Mouse (Mus musculus) embryo, embryonic 11.5 days (tissue): ENCODE data around the gene Clec2g.
"Not testable (repeated sequence)": the region's sequence is repeated elsewhere in the genome, so short reads cannot be mapped to it uniquely, and the experiment has no call there.

ENCODE experiments used
- DNase-seq: peaks from one replicate; pipeline ENCODE4 v3.0.0-alpha.2; 2012; ENCODE audit warnings: low read depth, low spot score

The Clec2g gene

DNA sequence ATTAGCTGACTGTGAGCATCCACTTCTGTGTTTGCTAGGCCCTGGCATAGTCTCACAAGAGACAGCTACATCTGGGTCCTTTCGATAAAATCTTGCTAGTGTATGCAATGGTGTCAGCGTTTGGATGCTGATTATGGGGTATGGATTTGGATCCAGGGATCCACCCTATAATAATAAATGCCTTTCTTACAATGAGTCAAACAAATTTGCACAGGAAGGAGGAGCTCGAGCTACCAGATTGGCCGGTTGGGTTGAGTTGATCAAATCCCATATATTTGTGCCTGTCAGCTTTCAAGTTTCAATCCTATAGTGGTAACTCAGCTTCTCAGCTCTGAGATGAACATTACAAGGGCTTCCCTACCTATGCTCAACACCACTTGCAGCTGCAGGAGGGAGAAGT, at the start of gene Clec2g:
Gene Clec2g, plus strand, starts transcription at position 301 of the 400 bp plus-strand sequence.
- DNase-seq: not testable (repeated sequence)

DNA sequence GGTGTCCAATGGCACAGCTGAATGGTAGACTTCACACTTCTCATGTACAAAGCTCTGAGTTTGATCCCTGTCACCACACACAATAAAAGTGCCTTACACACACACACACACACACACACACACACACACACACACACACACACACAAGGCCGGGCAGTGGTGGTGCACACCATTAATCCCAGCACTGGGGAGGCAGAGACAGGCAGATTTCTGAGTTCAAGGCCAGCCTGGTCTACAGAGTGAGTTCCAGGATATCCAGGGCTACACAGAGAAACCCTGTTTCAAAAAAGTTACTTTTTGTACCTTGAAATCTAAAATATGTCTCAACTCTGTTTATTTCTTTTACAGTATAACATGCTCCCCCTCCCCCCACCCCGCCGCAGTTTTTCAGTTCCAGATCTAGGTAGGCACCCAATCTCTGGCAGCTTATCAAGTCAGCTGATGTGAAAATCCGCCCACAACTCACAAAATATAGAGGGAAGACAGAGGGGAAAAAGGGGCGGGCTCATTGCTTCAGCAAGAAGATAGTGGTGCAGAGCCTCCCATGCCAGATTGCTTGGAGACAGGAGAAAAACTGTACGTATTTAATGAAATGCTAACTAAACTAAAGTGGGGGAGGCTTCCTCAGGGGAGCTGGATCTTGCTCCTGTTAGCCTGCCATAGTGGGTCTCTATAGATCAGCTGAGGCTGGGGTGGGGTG, 46.9 kb upstream of the Clec2g start, which contains the start of gene Clec2i:
Gene Clec2i, plus strand, starts transcription at position 498 of the 700 bp plus-strand sequence.
- DNase-seq: not testable (repeated sequence)

DNA sequence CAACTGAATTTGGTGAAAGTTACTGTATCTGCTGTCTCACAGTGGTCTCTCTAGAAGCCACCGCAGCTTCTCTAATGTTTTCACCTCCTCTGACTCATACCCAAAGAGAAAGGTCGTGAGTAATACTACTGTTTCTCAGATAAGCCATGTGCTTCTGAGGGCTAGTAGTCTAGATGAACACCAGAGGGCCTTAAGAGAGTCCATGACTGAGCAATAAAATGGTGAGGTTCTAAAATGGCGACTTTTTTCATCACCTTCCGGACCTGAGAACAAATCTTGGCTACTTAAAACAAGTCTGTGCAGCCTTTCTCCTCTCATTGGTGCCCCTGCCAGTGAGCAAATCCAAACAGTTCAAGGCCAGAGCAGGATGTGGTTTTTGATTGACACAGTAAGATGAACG, 45.3 kb upstream of the Clec2g start:
- no peak for DNase-seq

DNA sequence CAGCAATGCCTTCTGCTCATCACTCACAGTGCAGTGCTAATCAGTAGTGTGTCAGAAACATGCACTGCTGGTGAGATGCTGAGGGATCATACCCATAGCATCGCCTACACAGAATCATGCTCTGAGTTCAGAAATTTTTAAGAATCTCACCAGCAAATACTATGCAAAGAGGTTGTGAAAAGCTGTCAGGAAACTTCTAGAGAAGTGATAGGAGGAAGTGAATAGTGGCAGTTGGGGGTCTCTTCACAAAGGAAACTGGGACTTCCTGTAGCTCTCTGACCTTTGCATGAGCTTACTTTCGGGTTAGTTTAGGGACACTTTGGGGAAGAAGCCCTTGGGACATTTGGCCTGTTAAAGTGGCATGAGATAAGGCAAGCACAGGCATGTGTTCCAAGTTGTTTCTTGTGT, 43.2 kb upstream of the Clec2g start, which contains the start of gene BC035044:
Gene BC035044, minus strand, starts transcription at position 179 of the 408 bp plus-strand sequence.
- DNase-seq: no peak

DNA sequence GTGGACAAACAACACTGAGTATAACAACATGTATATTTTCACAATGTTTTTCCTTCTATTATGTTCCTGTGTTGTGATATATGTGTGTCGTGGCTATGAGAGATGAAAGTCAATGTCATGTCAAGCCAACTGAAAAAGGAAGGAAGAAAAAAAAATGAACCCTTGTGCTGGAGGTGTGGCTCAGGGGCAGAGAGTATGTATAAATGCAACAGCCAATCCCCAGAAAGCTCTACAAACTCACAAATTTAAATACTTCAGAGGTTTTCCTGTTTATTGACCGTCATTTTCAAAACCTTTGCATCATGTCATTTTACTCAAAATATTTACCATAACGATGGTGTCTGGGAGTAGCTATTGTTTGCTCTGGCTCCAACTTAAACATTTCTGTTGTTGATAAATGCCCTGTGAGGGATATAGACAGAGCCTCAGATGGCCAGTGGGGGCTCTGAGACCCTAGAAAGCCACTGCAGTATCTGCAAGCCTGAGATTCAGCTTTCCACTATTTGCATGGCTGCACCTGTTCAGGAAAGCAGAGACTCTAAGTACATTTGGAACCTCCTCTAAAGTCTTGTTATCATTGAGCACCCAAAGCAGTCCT, 38.7 kb upstream of the Clec2g start:
- no peak for DNase-seq

DNA sequence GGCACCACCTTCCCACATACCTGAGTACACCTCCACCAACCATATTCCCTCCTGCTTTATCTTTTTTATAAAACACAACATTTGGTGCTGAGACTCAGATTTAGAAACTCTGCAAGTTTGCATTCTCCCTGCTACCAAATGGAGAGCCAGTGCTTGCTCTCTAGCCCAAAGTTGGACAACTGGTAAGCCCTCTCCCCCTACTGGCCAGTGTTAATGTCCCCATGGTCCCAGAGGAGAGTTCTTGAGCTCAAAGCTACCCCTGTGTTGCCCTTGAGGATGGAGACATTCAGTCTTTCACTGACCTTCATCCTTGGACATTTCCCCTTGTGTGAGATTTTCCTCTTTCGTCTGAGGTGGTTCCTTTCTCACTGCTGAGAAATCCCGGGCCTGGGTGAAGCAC, 34.1 kb upstream of the Clec2g start:
- DNase-seq: no peak

DNA sequence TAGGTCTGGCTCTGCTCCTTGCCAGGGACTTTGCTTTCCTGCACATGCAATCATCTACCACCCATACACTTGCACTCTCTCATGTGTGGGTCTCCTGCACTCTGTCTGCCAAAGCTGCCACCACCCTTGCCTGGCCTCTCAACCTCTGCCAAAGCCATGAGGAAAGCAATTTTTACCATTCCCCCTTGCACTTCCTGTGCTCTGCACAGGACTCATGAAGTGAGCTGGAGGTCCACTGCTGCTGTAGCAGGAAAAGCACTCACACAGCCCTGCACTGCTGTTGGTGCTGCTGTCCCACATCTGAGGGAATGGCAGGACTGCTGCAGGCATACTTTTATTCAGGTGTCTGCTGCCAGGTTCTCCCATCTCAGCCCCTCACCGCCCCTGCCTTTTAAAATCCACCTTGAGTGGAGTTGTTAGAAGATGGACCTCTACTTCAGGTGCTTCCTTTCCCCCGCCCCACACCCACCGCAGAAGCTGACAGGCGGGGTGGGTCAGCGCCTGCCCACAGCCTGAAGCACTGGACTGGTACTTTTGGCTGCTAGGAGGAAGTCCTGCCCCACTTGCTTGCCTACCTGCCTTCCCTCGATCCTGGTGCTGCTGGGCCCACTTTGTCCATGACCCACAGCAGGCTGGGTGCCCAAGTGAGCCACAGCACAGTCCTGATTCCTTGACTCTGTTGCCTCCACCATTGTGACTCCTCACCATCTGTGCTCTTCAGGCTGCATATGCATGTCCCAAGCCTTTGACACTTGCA, 33.2 kb upstream of the Clec2g start:
- not testable (repeated sequence) for DNase-seq

DNA sequence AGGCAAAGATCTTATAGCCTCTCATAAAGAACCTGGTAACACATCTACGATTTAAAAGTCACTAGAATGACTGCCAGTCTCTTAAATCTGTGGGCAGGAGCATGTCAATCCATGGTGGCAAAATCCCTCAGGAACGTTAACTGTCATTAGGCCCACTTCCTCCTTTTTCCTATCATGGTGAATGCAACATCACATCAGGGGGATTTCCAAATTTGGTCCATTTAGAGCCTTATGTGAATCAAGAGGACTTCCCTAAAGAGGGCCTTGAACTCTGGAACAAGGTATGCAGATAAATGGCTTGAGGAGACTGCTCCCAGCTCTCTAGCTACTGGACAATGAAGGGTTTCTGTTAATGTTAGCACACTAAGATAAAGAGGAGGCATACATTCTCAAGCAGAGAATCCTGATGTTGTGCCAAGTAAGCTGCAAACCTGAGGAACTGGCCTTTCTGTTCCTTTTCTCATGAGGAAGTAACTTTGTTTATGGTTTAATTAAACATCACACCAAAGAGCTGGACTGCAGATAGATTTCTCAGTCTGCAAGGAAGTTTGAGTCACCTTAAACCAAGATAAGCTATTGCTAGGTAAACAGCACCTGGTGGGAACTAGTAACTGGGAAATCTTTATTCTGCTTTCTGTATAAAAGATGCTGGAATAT, 20.5 kb upstream of the Clec2g start:
- DNase-seq: no peak

DNA sequence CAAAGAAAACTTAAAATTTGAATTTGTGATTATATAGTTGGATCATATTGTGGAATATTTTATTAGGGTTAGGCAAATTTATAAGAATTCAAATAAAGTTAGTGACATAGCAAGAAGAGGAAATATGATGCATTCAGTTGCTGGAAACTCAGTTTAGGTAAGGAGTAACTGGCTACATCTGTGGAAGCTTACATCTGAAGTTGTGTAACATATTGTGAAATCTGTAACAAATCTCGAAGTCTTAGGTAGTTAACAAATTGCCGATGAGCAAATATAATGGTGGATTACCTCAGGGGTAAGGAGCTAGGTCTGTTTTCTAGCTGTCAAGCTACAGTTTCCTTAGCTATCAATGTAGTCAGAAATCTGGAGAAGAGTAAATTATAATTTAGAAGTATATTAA, 16.9 kb upstream of the Clec2g start:
- no peak for DNase-seq

DNA sequence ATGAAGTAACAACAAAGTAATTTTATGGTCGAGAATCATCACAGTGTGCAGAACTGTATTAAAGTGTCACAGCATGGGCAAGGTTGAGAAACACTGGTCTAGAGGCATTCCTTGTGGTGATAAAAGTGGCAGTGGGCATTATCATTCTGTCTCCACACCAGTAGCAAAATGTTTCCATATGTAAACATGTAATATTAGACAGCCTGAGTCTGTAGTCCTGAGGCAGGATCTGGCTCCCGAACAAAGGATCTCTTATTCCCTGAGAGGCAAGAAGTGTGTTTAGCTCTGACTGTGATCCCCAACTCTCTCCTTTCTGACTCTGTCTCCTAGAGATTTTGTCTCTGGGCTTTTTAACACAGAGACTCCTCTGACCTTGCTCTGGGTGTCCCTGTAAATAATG, 1.1 kb upstream of the Clec2g start:
- no peak for DNase-seq

DNA sequence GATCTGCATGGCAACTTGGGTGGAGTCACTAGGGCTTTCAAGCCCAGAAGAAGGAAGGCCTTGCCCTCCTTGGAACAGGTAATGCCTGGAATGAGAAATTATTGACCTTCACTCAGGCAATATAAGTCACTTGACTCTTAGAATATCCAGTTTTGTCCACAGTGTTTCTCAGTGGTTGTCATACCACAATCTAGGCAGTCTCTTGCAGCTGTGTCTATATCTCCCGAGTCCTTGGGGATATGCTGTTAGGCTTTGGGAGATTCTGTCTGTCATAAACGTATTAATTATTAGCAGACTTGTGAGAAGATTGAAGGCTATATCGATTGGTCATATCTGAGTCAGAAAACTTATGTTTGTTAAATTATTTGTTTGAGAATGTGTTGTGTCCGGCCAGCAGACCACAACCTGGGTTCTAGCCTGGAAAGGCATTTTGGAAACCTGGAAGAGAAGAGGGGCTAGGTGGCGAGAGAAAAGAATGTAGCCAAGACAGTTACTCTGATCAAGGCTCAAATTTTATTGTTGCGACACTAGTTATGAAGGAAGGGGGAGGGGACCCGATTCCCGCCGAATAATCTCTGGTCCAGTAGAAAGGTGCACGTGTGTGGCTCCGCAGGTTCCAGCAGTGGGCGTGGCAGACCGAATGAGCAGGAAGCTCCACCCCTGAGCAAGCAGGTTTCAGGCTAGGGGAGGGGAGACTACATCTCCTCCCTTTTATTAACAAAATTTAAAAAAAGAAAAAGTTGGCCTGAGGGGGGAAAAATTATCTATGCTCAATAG, 1.9 kb downstream of the Clec2g start:
- not testable (repeated sequence) for DNase-seq

DNA sequence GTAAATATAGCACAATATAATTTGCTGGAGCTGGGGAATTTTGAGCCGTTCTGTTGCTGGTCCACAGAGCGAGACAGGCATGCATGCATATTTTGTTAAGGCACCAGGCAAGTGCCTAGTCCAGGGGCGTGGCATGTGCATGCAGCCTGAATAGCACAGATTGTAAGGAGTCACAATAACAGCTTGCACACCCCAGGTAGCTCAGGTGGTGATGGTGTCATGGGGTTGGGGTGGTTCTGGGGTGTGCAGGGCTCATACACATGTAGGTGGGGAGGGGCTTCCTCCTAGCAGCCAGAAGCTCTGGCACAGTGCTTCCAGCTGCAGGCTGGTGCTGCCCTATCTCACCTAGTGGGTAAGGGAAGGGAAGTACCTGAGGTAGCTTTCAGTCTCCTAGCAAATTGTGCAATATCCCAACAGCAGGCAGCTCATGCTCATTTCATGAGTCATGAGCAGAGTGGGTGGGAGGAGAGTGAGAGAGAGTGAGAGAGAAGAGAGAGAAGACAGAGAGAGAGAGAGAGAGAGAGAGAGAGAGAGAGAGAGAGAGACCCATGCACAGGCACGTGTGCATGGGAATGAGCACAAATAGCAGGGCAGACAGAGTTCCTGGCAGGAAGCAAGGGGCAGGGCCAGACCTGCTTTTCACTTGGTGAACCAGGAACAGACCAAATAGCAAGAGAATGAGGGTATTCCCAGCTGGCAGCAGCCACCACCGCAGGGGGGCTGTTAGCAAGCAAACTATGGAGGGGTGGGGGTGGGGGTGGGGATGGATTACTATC, 7.7 kb downstream of the Clec2g start:
- no peak for DNase-seq

DNA sequence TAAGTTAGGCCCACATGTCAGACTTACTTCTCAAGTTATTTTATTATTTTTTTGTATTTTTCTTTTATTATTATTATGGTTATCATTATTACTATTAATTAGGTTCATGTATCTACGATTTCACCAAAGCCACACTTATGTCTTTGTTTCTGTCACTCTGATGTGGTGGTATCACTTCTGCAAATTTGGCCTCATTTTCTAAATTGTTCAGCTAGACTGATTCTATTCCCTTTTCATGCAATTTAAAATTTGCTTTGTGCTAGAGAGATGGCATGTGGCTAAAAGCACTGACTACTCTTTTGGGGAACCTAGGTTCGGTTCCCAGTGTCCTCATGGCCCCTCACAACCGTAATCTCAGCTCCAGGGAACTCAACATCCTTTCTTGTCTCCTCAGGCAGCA, 11.4 kb downstream of the Clec2g start:
- DNase-seq: no peak

DNA sequence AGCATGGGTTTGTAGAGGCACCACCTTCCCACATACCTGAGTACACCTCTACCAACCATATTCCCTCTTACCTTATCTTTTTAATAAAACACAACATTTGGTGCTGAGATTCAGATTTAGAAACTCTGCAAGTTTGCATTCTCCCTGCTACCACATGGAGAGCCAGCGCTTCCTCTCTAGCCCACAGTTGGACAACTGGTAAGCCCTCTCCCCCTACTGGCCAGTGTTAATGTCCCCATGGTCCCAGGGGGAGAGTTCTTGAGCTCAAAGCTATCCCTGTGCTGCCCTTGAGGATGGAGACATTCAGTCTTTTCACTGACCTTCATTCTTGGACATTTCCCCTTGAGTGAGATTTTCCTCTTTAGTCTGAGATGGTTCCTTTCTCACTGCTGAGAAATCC, 26.9 kb downstream of the Clec2g start:
- DNase-seq: no peak

DNA sequence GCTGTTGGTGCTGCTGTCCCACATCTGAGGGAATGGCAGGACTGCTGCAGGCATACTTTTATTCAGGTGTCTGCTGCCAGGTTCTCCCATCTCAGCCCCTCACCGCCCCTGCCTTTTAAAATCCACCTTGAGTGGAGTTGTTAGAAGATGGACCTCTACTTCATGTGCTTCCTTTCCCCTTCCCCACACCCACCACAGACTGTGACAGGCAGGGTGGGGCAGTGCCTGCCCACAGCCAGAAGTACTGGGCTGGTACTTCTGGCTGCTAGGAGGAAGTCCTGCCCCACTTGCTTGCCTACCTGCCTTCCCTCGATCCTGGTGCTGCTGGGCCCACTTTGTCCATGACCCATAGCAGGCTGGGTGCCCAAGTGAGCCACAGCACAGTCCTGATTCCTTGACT, 27.9 kb downstream of the Clec2g start:
- not testable (repeated sequence) for DNase-seq

DNA sequence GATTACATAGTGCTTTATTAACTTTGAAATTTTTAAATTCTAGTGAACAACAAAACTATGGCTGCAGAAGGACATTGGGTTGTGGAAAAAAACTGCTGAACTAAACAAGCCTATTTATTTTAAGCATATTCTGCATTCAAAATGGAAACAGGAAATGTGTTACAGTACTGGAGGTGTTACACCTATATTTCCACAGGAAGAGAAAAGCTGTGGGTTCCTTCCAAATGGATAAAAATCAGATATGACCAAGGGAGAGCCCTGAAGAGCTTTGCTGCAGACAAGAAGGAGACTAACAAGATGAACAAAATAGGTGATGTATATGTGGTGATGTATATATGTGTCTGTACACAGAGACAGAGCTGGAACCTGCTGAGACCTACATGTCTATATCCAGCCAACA, 30.3 kb downstream of the Clec2g start:
- no peak for DNase-seq

DNA sequence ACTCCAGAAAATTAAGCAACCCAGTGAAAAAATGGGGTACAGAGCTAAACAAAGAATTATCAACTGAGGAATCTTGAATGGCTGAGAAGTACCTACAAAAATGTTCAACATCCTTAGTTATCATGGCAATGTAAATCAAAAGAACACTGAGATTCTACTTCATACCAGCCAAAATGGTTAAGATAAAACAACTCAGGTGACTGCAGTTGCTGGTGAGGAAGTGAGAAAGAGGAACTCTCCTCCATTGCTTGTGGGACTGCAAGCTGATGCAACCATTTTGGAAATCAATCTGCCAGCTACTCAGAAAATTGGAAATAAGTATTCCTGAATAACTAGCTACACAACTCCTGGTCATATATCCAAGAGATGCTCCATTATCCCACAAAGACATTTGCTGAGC, 34.3 kb downstream of the Clec2g start:
- DNase-seq: no peak

DNA sequence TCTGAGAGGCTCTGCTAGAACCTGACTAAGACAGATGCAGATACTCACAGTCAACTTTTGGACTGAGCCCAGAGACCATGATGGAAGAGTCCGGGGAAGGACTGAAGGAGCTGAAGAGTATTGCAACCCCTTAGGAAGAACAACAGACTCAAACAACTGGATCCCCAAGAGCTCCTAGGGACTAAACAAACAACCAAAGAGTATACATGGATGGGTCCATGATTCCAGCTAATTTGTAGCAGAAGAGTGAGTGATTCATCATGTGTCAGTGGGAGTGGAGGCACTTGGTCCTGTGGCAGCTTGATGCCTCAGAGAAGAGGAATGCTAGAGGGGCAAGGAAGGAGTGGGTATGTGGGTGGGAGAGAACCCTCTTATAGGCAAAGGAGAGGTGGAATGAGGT, 35.6 kb downstream of the Clec2g start:
- no peak for DNase-seq

DNA sequence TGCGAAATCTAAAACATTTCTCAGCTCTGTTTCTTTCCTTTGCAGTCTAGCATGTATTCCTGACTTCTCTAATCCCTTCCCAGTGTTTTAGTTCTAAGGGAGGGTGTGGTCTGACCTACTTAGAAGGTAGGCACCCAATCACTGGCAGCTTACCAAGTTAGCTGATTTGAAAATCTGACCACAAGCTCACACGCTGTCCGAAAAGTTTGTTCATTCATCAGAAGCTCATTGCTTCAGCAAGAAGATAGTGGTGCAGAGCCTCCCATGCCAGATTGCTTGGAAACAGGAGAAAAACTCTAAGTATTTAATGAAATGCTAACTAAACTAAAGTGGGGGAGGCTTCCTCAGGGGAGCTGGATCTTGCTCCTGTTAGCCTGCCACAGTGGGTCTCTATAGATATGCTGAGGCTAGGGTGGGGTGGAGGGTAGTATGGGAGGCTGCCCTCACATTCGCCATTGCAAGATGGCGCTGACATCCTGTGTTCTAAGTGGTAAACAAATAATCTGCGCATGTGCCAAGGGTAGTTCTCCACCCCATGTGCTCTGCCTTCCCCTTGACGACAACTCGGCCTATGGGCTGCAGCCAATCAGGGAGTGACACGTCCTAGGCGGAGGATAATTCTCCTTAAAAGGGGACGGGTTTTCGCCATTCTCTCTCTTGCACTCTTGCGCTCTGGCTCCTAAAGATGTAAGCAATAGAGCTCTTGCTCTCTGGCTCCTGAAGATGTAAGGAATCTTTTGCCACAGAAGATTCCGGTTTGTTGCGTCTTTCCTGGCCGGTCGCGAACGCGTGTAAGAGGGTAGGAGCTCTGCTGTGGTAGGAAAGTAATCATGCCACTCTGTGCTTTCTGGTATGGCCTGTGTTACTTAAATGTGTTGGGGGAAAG, 36.6 kb downstream of the Clec2g start:
- DNase-seq: not testable (repeated sequence)
